Mouse (Mus musculus): Measurements from ENCODE around the gene Gm26938.

DNA sequence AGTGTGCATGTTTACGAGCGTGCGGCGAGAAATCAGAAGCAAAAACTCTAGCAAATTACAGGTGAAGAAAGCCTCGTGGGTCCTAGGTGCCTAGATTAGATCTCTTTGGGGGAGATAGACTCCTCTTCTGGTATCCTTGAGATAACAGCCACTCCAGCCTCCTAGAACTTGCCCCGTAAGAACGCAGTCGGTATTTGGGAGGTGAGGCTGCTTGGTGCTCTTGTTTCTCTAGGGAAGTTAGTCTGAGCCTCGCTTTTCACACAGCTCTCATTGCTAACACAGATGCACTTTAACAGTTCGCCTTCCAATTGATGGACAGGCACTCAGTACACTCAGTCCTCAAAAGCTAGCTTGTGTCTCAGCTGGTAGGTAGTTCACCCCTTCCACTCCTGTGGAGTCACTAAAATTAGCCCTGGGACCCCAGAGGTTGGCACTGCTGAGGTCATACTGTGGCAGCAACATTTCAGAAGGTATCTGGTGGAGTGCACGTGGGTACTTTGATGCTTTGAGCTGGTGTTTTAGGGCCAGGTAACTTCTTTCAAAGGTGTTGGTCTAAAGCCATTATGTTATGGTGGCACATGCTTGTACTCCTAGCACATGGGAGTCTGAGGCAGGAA lies 33.9 kb downstream of the Gm26938 start:
- TF ChIP-seq CTCF (IDR thresholded peaks at IDR 0.05): no peak
- TF ChIP-seq POLR2A (IDR thresholded peaks at IDR 0.05; ENCODE audit: insufficient read depth, low read depth, low read length): no peak
- no peak for TF ChIP-seq EP300 (IDR thresholded peaks at IDR 0.05; ENCODE audit: insufficient read depth, low read depth, low read length)

Data from heart, adult 2 months (tissue).